Mouse (Mus musculus) c-Kit-positive CD71-positive TER-119-positive erythroid progenitor cells, embryonic 14.5 days (primary cell): ENCODE measurements around the gene Cfap221.

Source experiments
- DNase-seq: peaks from one replicate; pipeline ENCODE4 v3.0.0-alpha.2; 2013; ENCODE audit warnings: low spot score

Gene Cfap221

DNA sequence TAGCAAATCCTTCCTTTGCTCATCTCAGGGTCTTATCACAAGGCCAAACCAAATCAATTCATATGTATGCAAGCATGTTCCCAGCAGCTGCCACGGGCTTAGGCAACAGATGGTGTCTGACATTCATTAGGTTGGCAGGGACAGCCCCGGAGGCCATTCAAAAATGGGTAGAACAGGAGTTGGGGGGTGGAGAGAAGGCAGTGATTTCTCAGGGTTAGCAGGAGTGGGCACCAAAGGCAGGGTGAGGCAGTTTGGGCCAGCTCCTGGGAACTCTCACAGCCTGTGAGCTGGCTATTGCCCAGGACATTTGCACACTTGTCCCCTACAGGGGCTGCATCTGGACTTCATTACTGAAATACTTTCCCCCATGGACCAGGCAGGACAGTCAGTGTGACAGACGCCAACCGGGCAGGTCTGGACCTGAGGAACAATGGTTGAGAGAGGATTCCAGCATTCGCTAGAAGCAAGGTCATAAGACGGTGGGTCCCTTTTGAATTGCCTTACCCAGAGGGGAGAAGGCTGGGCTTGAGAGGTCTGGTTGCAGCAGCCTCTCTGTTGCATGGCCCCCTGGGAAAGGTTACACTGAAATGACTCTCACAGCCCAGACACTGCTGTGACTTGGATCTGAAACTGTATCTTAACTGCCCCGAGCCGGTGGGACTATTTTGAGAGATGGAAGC, 94.3 kb downstream of the Cfap221 start:
- no peak for DNase-seq

DNA sequence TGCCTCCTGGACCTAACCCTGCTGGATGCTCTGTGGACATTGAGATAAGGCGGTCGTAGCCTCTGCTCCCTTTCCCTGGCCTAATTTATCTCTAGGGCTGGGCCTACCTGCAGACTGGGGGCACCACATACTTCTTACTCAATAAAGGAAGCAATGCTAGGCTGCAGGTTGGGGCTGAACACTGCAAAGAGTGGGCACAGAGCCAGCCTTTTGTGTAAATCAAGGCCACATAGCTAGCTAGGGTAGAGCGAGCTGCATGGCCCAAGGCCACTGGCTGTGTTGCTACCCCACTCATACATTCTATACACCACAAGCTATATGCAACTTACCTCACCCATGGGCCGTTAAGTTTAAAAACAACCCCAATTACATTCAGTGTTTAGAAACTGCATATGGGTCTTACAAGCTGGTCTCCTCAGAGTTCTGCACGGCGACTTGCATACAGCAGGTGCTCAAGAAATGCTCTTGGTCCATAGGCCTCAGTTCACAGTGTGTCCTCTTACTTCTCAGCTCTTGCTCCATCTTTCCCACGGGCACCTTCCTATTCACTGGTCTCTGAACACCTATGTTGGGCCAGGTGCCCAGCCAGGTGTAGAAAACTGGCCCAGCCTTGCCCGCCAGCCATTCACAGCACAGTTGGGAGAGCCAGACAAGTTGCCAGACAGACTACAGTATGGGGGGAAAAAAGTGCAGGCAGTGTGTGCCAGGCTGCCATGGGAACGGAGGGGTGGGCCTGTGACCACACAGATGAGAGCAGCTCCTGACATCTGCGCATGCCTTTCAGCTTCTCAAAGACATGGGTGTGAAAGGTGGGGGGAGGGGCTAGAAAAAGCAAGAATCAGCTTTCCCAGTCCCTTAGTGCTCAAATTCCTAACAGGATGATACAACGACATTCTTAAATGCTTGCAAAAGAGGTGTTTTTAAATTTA, 97.6 kb downstream of the Cfap221 start:
- DNase-seq: no peak

DNA sequence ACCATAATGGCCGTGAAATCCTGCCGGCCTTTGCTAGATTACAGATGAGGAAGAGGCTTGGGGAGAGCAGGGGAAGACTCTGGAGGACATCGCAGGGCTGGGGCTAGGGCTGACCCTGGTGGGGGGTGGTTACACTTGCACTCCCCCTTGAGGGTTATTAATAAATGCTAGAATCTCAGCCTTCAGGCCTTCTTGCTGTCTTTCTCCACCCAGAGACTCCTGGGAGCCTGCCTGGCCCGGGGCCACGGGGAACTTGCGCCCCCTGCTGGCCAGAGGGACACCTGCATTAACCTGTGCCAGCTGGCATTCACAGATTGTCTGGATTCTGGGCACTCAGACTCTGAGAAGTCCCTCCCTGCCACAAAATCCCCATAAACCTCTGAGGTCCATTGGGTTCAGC, 102.1 kb downstream of the Cfap221 start:
- peak; percentile 40 for DNase-seq

DNA sequence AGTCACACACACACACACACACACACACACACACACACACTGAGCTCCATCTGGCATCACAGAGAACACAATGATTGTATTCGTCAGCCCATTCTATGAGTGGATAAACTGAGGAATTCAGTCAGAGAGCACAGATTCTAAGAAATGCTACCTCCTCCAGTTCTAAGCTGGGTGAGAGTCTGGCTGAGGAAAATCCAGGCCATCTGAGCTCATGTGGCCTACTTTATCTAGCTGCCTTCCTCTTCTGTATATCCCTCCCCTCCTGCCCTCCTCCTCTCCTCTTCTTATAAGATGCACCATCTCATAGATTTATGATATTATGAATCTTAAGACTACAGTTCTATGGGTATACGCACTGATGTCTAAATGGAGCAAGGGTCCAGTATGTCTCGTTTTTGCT, 103.4 kb downstream of the Cfap221 start:
- no peak for DNase-seq

DNA sequence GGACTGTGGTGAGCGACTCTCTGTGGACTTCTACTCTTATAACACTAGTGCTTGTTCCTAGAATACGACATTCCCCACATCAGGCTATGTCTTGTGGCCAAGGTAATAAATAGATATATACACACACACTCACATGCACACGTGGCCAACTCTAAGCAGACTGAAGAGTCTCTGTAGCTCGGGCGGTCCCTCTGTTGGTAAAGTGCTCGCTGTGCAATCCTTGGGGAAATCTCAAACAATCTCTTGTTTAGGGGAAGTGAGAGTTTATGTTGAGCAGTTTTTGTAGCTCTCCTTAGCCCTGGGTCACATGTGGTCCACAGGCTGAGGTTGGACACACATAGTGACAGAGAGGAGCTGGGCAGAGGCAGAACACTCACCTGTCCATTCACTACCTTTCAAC, 104.1 kb downstream of the Cfap221 start:
- no peak for DNase-seq

DNA sequence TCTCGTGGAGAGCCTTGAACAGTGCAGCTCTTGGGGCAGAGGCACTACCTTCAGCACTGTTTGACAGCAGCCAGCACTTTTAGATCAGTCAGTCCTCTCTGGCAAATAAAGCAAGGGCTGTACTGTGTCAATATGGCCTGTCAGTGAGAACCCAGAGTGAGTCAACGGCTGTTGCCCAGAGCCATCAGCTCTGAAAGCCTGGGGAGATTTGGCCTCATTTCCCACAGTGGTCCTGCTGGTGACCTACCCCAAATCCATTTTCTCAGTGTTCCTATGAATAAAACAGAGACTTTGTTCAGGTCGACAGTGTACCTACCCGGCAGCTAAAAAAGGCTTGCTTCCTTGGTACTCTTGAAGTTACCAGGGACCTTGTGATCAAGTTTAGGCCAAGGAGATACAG, 105.2 kb downstream of the Cfap221 start:
- DNase-seq: no peak

DNA sequence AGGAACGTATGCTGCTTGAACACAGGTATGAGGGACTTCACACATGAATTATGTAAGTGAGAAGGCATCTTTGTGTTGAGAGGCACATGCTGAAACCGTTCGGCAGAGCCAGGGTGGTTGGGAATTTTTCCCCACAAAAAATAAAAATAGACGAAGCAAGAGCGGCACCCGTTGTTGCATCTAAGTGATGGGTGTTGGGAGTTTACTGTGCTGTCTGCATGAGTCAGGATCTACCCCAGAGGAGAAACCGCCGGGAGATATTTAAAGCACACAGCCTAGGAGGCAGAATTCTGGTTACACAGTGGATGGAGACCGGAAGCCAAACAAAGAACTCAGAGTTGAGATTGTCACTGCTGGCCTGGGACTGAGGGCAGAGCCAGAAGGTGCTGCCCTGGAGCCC, 105.9 kb downstream of the Cfap221 start:
- DNase-seq: no peak

DNA sequence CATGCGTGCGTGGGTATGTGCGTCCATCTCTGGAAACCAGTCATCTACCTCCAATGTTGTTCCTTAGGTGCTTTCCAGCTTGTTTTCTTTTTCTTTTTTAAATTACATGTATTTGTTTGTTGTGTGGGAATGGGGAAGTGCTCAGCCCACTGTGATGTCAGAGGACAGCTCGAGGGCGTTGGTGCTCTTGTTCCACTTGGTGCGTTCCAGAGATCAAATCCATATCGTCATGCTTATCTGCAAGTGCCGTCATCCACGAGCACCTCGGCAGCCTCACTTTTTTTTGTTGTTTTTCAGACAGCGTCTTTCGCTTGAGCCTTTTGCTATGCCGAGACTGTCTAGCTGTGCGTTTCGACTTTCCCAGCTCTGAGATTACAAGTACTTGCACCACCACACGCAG, 107.7 kb downstream of the Cfap221 start:
- no peak for DNase-seq

DNA sequence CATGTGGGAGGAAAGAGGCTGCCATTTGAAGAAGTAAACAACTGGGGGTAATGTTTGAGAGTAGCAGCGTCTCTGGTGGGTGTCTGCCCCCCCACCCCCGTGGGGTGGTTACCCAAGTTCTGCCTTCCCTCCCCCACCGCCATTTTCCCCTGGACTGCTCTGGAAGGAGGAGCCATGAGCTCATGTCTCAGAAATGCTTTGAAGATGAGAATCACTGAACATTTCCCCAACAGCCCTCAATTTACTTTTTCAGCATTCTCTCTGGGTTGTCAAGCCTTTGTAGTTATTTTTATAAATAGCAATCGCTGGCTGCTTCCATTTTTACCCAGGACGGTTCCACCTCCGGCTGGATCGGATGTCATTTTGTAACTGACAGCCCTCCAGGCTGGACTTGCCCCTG, 110.7 kb downstream of the Cfap221 start:
- no peak for DNase-seq

DNA sequence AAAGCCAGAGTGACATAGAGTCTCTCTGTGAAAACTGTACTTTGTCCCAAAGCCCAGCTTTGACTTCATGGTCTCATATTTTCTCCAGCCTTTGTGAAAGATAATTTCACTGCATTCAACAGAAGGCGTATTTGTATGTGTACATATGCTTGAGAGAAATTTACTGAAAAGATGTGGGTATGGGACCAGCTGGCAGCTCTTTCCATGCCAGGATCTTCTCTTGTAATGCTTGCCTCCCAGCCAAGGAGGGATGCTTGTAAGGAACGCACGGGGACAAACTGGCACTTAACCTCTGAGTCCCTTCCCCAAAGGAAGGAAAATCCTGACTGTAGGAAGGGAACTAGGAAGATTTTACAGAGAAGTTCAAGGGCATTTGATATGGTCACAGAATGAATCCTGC, 112.8 kb downstream of the Cfap221 start:
- no peak for DNase-seq

DNA sequence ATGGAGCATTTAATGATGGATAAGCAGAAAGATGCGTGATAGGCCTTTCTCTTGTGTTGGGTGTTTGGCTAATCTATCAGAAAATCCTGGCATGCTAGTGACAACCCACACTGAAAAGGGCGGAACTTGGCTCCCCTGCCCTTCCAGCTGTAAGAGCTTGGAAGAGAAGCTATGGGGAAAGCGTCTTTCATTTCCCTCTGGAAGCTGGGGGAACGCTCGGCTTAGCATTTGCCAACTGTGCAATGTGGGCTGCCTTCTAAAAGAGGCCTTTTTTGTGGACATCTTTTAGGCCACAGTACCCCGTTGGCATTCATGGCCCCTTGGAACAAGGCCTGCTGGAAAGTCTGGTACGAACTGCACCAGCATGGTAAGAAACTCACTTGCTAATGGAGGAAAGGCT, 118.1 kb downstream of the Cfap221 start:
- no peak for DNase-seq

DNA sequence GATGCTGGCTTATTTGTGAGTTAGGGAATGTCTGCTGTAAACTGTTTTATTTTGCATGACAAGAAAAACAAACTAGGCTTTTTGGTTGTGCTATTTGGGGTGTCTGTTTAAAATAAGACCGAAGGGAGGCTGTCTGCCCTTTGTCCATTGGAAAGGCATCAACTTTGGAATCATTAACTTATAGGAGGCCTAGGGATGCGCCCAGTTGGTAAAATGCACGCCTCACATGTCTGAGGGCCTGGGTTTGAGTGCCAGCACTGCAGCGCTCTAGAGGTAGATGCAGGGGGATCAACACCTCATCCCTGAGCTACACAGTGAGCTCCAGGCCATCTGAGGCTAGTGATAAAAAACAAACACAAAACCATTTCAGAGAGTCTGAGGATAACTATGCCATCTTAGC, 119.6 kb downstream of the Cfap221 start:
- no peak for DNase-seq
